Mouse (Mus musculus) liver, embryonic 14.5 days (tissue): ENCODE measurements around the gene Axdnd1. TPM values are rescaled to one million over a fixed set of nuclear protein-coding genes. Genes with fewer than 3 reads are reported as not detected.
"Not testable (repeated sequence)": the region's sequence is repeated elsewhere in the genome, so short reads cannot be mapped to it uniquely, and the experiment has no call there.

Source experiments
- ATAC-seq: fragments of 200-750 bp; cut with Nextera tagmentation; 2 replicates; pipeline ENCODE4 v1.8.0; 2017; ENCODE audit warnings: moderate number of reproducible peaks, mild to moderate bottlenecking, moderate library complexity; ENCODE audit not compliant: insufficient read depth
- DNase-seq, 3 experiments: peaks; one replicate each; pipeline ENCODE4 v3.0.0-alpha.2; 2012 to 2013; ENCODE audit warnings: low read depth in 3 of 3, low spot score in 3 of 3
- H3K27ac ChIP-seq: fragments of 300-500 bp; sonication (generic); 2 replicates; pipeline ENCODE4 v1.5.1; 2014; ENCODE audit warnings: moderate library complexity, mild to moderate bottlenecking, control low read depth, inconsistent platforms
- H3K27me3 ChIP-seq: fragments of 300-500 bp; sonication (generic); 2 replicates; pipeline ENCODE4 v1.6.1; 2014; ENCODE audit warnings: mild to moderate bottlenecking, low read length, moderate library complexity; ENCODE audit not compliant: control insufficient read depth, insufficient read depth
- H3K36me3 ChIP-seq: fragments of 300-500 bp; sonication (generic); replicated peaks from 2 replicates; pipeline ENCODE4 v1.6.1; 2014; ENCODE audit warnings: low read depth; ENCODE audit not compliant: control insufficient read depth, insufficient read depth
- H3K4me1 ChIP-seq, 2 experiments: fragments of 200-500 bp in 1 of 2; fragments of 300-500 bp in 1 of 2; sonication (generic) in 1 of 2; replicated peaks; 2 replicates each; pipeline ENCODE4 v1.6.1; 2012 to 2014; ENCODE audit warnings: antibody characterized with exemption in 1 of 2, inconsistent platforms in 1 of 2, low read length in 1 of 2; ENCODE audit not compliant: control insufficient read depth in 2 of 2, insufficient read depth in 2 of 2
- H3K4me2 ChIP-seq: fragments of 300-500 bp; sonication (generic); 2 replicates; pipeline ENCODE4 v1.6.1; 2014; ENCODE audit warnings: low read depth, mild to moderate bottlenecking, control low read depth, moderate library complexity
- H3K4me3 ChIP-seq, 2 experiments: fragments of 200-500 bp in 1 of 2; fragments of 300-500 bp in 1 of 2; sonication (generic) in 1 of 2; 2 replicates each; pipeline ENCODE4 v1.5.1; 2012 to 2014; ENCODE audit warnings: low read depth in 2 of 2, low read length in 2 of 2, mild to moderate bottlenecking in 2 of 2, control low read depth in 1 of 2, inconsistent platforms in 1 of 2, moderate library complexity in 1 of 2; ENCODE audit not compliant: insufficient read depth in 1 of 2
- H3K9ac ChIP-seq: fragments of 300-500 bp; sonication (generic); replicated peaks from 2 replicates; pipeline ENCODE4 v1.6.1; 2014; ENCODE audit warnings: mild to moderate bottlenecking, control low read depth, moderate library complexity
- H3K9me3 ChIP-seq: fragments of 300-500 bp; sonication (generic); 2 replicates; pipeline ENCODE4 v1.6.1; 2016; ENCODE audit warnings: low read length, mixed read lengths; ENCODE audit not compliant: control insufficient read depth
- CTCF ChIP-seq: IDR thresholded peaks from 2 replicates; pipeline ENCODE4 v1.5.1; 2016; ENCODE audit warnings: antibody characterized with exemption, low read depth, control low read depth
- EP300 ChIP-seq: IDR thresholded peaks from 2 replicates; pipeline ENCODE4 v1.6.1; 2016; ENCODE audit warnings: antibody characterized with exemption, low read depth
- WGBS: fragments of 180-500 bp; shearing (Covaris S2); extraction: QIAGEN DNeasy Blood & Tissue Kit; methylation state at CpG from one replicate; pipeline ENCODE4 v1.1.7; 2014; ENCODE audit not compliant: insufficient replicate concordance; 5-methylcytosine and 5-hydroxymethylcytosine counted together
- polyA plus RNA-seq, 2 experiments: library from polyadenylated mRNA; depleted of rRNA in 1 of 2; stranded (reverse) in 1 of 2; unstranded in 1 of 2; fragments of >200 nt; fragmentation: Nextera tagmentation in 1 of 2; extraction: Ambion mirVana in 1 of 2; gene quantifications; 2 replicates each; pipeline versions ENCODE4 v1.2.1 to v1.2.3; 2012 to 2014

Axdnd1 gene
- polyA plus RNA-seq, 2 experiments, result 0.06 to 0.09 TPM

- Histone ChIP-seq H3K4me2 (no peak overlapping the region), H3K27me3 (no peaks in the 10 kb centered on the region), H3K4me1 (no peaks in the 10 kb centered on the region; a peak in 1 of 4 replicates), H3K4me3 (no peak overlapping the region), H3K9me3 (no peaks in the 10 kb centered on the region), H3K36me3 (no peaks in the 10 kb centered on the region), H3K9ac (no peak overlapping the region), H3K27ac (no peak overlapping the region)
- WGBS, result 5% methylated on average over 3 of the region's 3 CpGs
- TF ChIP-seq CTCF (no peak), EP300 (no peak)
- ATAC-seq (no peak), DNase-seq (no peak)
Measured at GRCm38 (mm10) chr1:156408004-156408403, 13.0 kb downstream of the Axdnd1 start.

GRCm38 (mm10) chr1:156403251-156403650 is 17.7 kb downstream of the Axdnd1 start:
- TF ChIP-seq EP300, result no peak
- TF ChIP-seq CTCF, result no peak
- Histone ChIP-seq H3K4me2 (no peak overlapping the region), H3K4me1 (no peaks in the 10 kb centered on the region), H3K27ac (no peak overlapping the region), H3K9ac (no peak overlapping the region), H3K36me3 (no peaks in the 10 kb centered on the region), H3K27me3 (no peaks in the 10 kb centered on the region), H3K9me3 (no peaks in the 10 kb centered on the region), H3K4me3 (no peak overlapping the region)
- WGBS, result 75% methylated on average over 10 of the region's 10 CpGs
- DNase-seq (no peak), ATAC-seq (no peak)

- ATAC-seq, result no peak
- no peak for TF ChIP-seq CTCF
- TF ChIP-seq EP300, result no peak
- DNase-seq, result no peak
- Histone ChIP-seq H3K36me3 (no peaks in the 10 kb centered on the region), H3K4me2 (no peak overlapping the region), H3K4me3 (no peak overlapping the region), H3K9me3 (no peaks in the 10 kb centered on the region), H3K4me1 (no peaks in the 10 kb centered on the region), H3K27me3 (no peaks in the 10 kb centered on the region), H3K27ac (no peak overlapping the region), H3K9ac (no peak overlapping the region)
- 35% methylated on average over 2 of the region's 2 CpGs for WGBS
Measured at GRCm38 (mm10) chr1:156402491-156402890, 18.5 kb downstream of the Axdnd1 start.

- not testable (repeated sequence) for H3K9ac ChIP-seq, ATAC-seq, H3K27me3 ChIP-seq, H3K36me3 ChIP-seq, H3K9me3 ChIP-seq, DNase-seq, H3K4me3 ChIP-seq, H3K4me1 ChIP-seq, H3K27ac ChIP-seq, H3K4me2 ChIP-seq
- 61% methylated on average over 1 of the region's 3 CpGs for WGBS
Measured at GRCm38 (mm10) chr1:156400159-156400558, 20.8 kb downstream of the Axdnd1 start.

GRCm38 (mm10) chr1:156393148-156393547 is 27.8 kb downstream of the Axdnd1 start:
- H3K27me3 ChIP-seq, result no peaks in the 10 kb centered on the region
- no peak overlapping the region for H3K4me2 ChIP-seq
- no peaks in the 10 kb centered on the region for H3K9me3 ChIP-seq
- no peak for TF ChIP-seq CTCF
- no peak for TF ChIP-seq EP300
- H3K27ac ChIP-seq, result no peak overlapping the region
- no peak for ATAC-seq
- WGBS, result 34% methylated on average over 4 of the region's 4 CpGs
- no peak for DNase-seq
- H3K4me3 ChIP-seq, result no peak overlapping the region
- no peaks in the 10 kb centered on the region for H3K36me3 ChIP-seq
- no peaks in the 10 kb centered on the region for H3K4me1 ChIP-seq
- no peak overlapping the region for H3K9ac ChIP-seq
